Mouse (Mus musculus): ENCODE results near the gene Tmem260. TPM values are rescaled to one million over a fixed set of nuclear protein-coding genes. Genes with fewer than 3 reads are reported as not detected.
A peak's percentile ranks its signal among the peaks of the same experiment; 100 is the strongest.

Gene Tmem260
- total RNA-seq, 2 experiments from 2014 or later: 18.9 to 23.5 TPM

DNA sequence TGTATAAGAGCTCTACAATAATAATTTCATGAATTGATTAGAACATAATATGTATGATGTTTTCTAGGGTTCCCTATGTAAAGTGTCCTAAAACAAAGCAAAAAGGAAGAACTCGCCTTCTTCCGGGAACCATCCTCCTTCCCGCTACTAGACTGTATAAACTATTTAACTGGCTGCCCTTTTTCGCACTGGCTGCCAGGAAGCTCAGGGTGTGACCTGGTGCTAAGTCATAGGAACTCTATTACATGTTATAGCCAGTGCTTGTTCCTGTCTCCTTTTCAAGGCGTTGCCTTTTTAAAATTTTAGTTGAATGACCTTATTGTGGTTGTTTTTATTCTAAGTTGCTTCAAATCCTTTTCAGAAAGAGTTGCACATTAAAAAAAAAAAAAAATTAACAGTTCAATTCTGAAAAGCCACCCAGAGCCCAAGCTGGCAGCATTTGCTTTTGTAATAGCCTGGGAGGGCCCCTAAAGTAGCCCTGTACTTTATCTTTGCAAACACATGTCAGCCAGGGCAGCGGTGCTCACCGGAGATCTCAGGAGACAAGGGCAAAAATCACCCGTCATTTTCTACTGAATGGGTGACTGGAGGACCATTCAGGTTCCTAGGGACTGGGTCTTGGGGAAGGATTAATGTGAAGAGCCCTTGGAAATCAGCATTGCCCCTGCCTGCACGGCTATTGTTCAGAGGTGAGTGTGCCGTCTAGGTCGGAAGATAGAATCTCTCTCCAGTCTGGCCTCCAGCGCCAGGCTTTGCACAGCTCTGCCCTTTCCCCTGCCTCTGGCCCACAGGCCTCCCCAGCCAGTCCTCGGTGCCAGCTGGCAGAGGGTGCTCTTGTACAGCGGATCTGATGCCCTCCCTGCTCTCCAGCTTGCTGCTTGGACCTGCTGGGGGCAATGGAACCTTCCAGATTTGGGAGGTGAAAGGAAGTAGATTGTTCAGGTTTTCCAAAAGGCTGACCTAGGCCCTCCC lies 92.2 kb downstream of the Tmem260 start:
- ATAC-seq (replicated peaks; ENCODE audit: low FRiP score, poor library complexity, severe bottlenecking): peak; percentile 90

- ATAC-seq (replicated peaks; ENCODE audit: low FRiP score, poor library complexity, severe bottlenecking): no peak
Measured at GRCm38 (mm10) chr14:48545166-48545565, 99.2 kb downstream of the Tmem260 start.

- no peak for ATAC-seq (replicated peaks; ENCODE audit: low FRiP score, poor library complexity, severe bottlenecking)
Measured at GRCm38 (mm10) chr14:48546009-48546408, 100.1 kb downstream of the Tmem260 start.

DNA sequence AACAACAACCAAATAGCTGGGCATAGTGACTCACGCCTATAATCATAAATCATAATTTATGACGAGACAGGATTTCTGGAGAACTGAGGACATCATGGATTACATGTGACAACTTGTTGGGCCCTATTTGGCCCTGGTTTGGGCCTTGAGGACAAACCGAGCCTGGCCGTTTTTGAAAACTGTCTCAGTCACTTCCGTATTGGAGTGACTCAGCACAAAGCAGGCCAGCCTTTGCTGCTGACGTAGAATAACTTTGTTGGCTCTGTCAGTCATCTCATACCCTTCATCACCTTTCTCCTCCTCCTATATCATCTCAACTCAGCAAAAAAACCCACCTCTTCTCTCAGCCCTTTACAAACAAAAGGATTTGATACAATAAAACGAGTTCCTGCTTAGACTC lies 103.8 kb downstream of the Tmem260 start:
- ATAC-seq (replicated peaks; ENCODE audit: low FRiP score, poor library complexity, severe bottlenecking): no peak

GRCm38 (mm10) chr14:48553216-48553615 lies 107.3 kb downstream of the Tmem260 start:
- ATAC-seq (replicated peaks; ENCODE audit: low FRiP score, poor library complexity, severe bottlenecking): no peak

DNA sequence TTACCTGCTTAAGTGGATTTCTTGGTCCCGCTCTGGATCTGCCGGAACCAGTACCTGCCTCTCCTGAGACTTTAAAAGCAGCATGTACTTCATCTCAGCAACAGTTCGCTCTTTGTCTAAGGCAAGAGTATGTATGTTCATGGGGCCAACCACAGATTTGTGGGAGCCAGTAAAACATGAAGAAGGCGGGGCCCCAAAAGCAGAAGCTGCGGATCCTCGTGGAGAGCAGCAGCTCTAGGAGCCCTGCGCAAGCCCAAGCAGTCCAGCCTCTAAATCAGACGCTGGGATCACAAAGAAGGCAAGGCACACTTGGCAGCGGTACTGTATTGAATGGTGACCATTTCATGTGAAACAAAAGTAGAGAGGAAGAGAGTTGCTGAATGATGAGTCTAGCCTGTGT lies 107.8 kb downstream of the Tmem260 start:
- no peak for ATAC-seq (replicated peaks; ENCODE audit: low FRiP score, poor library complexity, severe bottlenecking)

DNA sequence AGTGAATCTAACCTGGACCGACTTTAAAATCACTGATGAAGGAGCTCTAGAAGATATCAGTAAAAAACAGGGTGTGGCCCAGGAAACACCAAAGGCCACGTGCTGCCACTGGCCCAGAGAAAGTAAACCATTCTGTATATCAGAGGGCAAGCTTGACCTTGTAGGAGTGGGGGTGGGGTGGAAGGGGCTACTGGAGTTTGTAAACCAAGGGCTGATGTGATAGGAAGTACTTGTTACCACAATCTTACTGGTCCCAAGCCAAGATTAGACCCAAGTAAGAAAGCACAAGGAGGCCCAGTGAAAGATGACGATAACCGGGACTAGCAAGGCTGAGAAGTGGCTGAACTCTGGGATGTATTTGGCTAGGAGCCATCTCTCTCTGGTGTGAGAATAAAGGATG lies 113.1 kb downstream of the Tmem260 start:
- no peak for ATAC-seq (replicated peaks; ENCODE audit: low FRiP score, poor library complexity, severe bottlenecking)

DNA sequence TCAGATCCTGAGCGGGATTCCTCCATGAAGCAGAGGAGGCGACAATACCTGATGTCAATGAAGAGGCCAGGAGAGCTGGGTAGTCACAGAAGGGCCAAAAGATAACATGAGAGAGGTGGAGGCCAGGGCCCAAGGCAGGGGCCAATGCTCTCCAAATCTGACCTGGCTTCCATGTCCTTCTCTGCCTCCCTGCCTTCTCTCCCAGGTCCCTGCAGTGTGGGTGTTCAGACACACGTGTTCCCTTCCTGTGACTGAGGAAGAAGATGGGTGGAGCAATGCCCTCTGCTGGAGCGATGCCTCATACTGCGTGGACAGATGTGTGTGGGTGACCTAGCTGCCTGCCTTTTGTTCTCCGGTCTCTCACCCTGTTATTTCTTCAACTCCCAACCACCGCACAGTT lies 113.8 kb downstream of the Tmem260 start:
- ATAC-seq (replicated peaks; ENCODE audit: low FRiP score, poor library complexity, severe bottlenecking): 0 out of 2 replicates have a peak, but pooled peaks have one; percentile 30

DNA sequence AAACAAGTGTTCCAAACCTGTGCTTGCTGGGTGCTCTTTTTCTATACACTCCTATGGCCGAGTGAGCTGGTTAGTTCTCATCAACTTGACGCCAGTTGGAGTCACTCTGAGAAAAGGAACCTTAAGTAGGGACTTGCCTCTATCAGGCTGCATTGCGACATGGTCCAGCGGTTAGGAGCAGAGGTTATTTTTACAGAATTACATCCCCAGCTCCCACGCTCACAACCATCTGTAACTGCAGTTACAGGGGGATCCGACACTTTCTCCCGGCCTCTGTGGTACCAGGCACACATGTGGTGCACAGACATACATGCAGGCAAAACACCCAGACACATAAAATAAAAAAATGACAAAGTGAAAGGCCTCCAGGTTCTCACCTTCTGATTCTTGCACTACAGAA lies 120.7 kb downstream of the Tmem260 start:
- no peak for ATAC-seq (replicated peaks; ENCODE audit: low FRiP score, poor library complexity, severe bottlenecking)

Other genes with a start within 250 kb of the Tmem260 start
- not detected in 2 replicates for gene Otx2, start 227.7 kb downstream of the Tmem260 start, total RNA-seq (2015; ENCODE audit: low replicate concordance)
- gene Otx2, start 227.7 kb downstream of the Tmem260 start, total RNA-seq (2017; ENCODE audit: low replicate concordance): not detected in 2 replicates

All from erythroid progenitor cell, adult 5-6 weeks (primary cell).